Mouse (Mus musculus) C2C12 (cell line): Measurements from ENCODE around the gene Nudt3. TPM values are rescaled to one million over a fixed set of nuclear protein-coding genes. Genes with fewer than 3 reads are reported as not detected.

Experiments
- H3K27me3 ChIP-seq: one replicate; pipeline ENCODE4 v1.6.1; 2011; ENCODE audit not compliant: control insufficient read depth, insufficient read depth, insufficient read length
- H3K36me3 ChIP-seq: one replicate; pipeline ENCODE4 v1.6.1; 2011; ENCODE audit not compliant: control insufficient read depth, insufficient read depth
- H3K4me3 ChIP-seq: one replicate; pipeline ENCODE4 v1.5.1; 2011; ENCODE audit warnings: mild to moderate bottlenecking, control low read depth; ENCODE audit not compliant: poor library complexity, insufficient read depth, severe bottlenecking
- H3K79me2 ChIP-seq: one replicate; pipeline ENCODE4 v1.6.1; 2011; ENCODE audit not compliant: control insufficient read depth, insufficient read depth
- H3K79me3 ChIP-seq: one replicate; pipeline ENCODE4 v1.6.1; 2011; ENCODE audit warnings: low read depth, control low read depth
- H3ac ChIP-seq: one replicate; pipeline ENCODE3; 2011; ENCODE audit warnings: low read depth; ENCODE audit not compliant: control insufficient read depth, insufficient read length
- CEBPB ChIP-seq: IDR thresholded peaks from one replicate; pipeline ENCODE4 v1.6.1; 2011; ENCODE audit warnings: low read depth, mild to moderate bottlenecking, control low read depth, moderate library complexity
- CTCF ChIP-seq: IDR thresholded peaks from one replicate; pipeline ENCODE4 v1.5.1; 2011; ENCODE audit not compliant: control insufficient read depth, insufficient read depth, insufficient read length
- FOSL1 ChIP-seq: IDR thresholded peaks from one replicate; pipeline ENCODE4 v1.8.0; 2011; ENCODE audit warnings: mild to moderate bottlenecking, low read length; ENCODE audit not compliant: poor library complexity, insufficient read depth, severe bottlenecking
- MAX ChIP-seq: IDR thresholded peaks from one replicate; pipeline ENCODE4 v1.6.1; 2011; ENCODE audit warnings: mild to moderate bottlenecking, control low read depth
- MYOD1 ChIP-seq: IDR thresholded peaks from one replicate; pipeline ENCODE4 v1.6.1; 2011; ENCODE audit warnings: low read depth; ENCODE audit not compliant: control insufficient read depth, insufficient read length
- MYOG ChIP-seq: IDR thresholded peaks from one replicate; pipeline ENCODE4 v1.6.1; 2011; ENCODE audit not compliant: control insufficient read depth, insufficient read length; ENCODE audit errors: extremely low read depth
- USF1 ChIP-seq: IDR thresholded peaks from one replicate; pipeline ENCODE4 v1.6.1; 2011; ENCODE audit warnings: low read depth, mild to moderate bottlenecking, control low read depth, moderate library complexity
- polyA plus RNA-seq: library from polyadenylated mRNA; unstranded; fragments of >200 nt; fragmentation: generic; extraction: Trizol; gene quantifications from one replicate; pipeline ENCODE4 v1.2.1, GENCODE M21; 2012; ENCODE audit warnings: missing spikeins

Nudt3 gene
- polyA plus RNA-seq, 1 experiment, result 123 TPM

- Histone ChIP-seq H3K36me3 (peaks cover 59% of the 10 kb centered on the region), H3ac (no peak overlapping the region), H3K79me3 (no peaks in the 10 kb centered on the region), H3K4me3 (no peak overlapping the region), H3K79me2 (peaks cover 6% of the 10 kb centered on the region), H3K27me3 (no peaks in the 10 kb centered on the region)
- TF ChIP-seq CEBPB (no peak), MAX (no peak)
Measured at GRCm38 (mm10) chr17:27580392-27581068, 42.8 kb downstream of the Nudt3 start.

GRCm38 (mm10) chr17:27579816-27580215, 43.5 kb downstream of the Nudt3 start:
- Histone ChIP-seq H3ac (no peak overlapping the region), H3K36me3 (peaks cover 54% of the 10 kb centered on the region), H3K4me3 (no peak overlapping the region), H3K79me3 (no peaks in the 10 kb centered on the region), H3K79me2 (peaks cover 4% of the 10 kb centered on the region), H3K27me3 (no peaks in the 10 kb centered on the region)
- TF ChIP-seq MYOD1 (no peak), CEBPB (no peak), FOSL1 (no peak), MYOG (no peak), MAX (no peak), CTCF (no peak), USF1 (no peak)

GRCm38 (mm10) chr17:27578487-27578886, 44.8 kb downstream of the Nudt3 start:
- H3K27me3 ChIP-seq, result no peaks in the 10 kb centered on the region
- TF ChIP-seq MYOD1 (no peak), CTCF (no peak), MYOG (no peak), CEBPB (no peak), MAX (no peak), USF1 (no peak)
- peaks cover 53% of the 10 kb centered on the region for H3K36me3 ChIP-seq
- H3K4me3 ChIP-seq, result no peak overlapping the region
- no peak overlapping the region for H3ac ChIP-seq
- H3K79me2 ChIP-seq, result no peaks in the 10 kb centered on the region
- H3K79me3 ChIP-seq, result no peaks in the 10 kb centered on the region

- Histone ChIP-seq H3K36me3 (peaks cover 43% of the 10 kb centered on the region), H3K4me3 (no peak overlapping the region)
- no peak for TF ChIP-seq MAX
- TF ChIP-seq FOSL1, result no peak
- no peak for TF ChIP-seq USF1
- TF ChIP-seq CEBPB, result no peak
- no peak for TF ChIP-seq MYOG
- TF ChIP-seq CTCF, result no peak
Measured at GRCm38 (mm10) chr17:27577468-27577867, 45.8 kb downstream of the Nudt3 start.

GRCm38 (mm10) chr17:27576056-27576455, 47.2 kb downstream of the Nudt3 start:
- no peaks in the 10 kb centered on the region for H3K27me3 ChIP-seq
- no peaks in the 10 kb centered on the region for H3K79me2 ChIP-seq
- TF ChIP-seq MAX (no peak), MYOG (no peak), CEBPB (no peak), FOSL1 (no peak), USF1 (no peak), MYOD1 (no peak), CTCF (no peak)
- peaks cover 33% of the 10 kb centered on the region for H3K36me3 ChIP-seq
- H3K79me3 ChIP-seq, result no peaks in the 10 kb centered on the region
- no peak overlapping the region for H3K4me3 ChIP-seq
- H3ac ChIP-seq, result no peak overlapping the region

More at GRCm38 (mm10) chr17:27577468-27577867, 45.8 kb downstream of the Nudt3 start:
- Histone ChIP-seq H3ac (peak overlapping the region; percentile 20), H3K79me2 (no peaks in the 10 kb centered on the region), H3K27me3 (no peaks in the 10 kb centered on the region), H3K79me3 (no peaks in the 10 kb centered on the region)
